Mouse (Mus musculus) ES-E14 (cell line): Measurements from ENCODE around the gene Nr4a2.

Source experiments
- ZC3H11A ChIP-seq: IDR thresholded peaks from 2 replicates; pipeline ENCODE4 v1.6.1; 2012; ENCODE audit warnings: low read depth, mild to moderate bottlenecking, inconsistent platforms, low read length, borderline replicate concordance
- ZNF384 ChIP-seq: IDR thresholded peaks from 2 replicates; pipeline ENCODE4 v1.6.1; 2012; ENCODE audit warnings: low read depth, low read length, inconsistent platforms

DNA sequence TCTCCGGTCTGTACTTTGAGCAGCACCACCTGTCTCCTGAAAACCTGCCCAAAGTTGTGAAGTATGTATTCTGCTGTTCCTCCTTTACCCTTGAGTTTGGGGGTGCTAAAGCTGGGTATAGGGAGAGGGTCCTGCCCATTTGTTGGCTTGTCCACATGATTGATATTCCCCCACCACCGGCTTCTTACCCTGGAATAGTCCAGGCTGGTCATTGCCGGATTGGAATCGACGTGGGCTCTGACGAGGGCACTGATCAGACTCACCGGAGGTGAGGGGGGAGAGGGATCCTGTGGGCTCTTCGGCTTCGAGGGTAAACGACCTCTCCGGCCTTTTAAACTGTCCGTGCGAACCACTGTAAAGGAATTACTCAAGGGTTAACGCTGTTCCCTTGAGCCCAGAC, 13.9 kb downstream of the Nr4a2 start:
- TF ChIP-seq ZC3H11A = no peak
- TF ChIP-seq ZNF384 = no peak
